Mouse (Mus musculus) bone marrow, adult 2 months (tissue): ENCODE measurements around the gene Myh9.

Experiments used
- CTCF ChIP-seq: fragments of 200-500 bp; IDR thresholded peaks from 2 replicates; pipeline ENCODE4 v1.5.1; 2011; ENCODE audit warnings: low read length, control low read depth; ENCODE audit not compliant: control insufficient read depth, insufficient read depth
- POLR2A ChIP-seq: fragments of 200-500 bp; IDR thresholded peaks from 2 replicates; pipeline ENCODE4 v1.6.1; 2011; ENCODE audit warnings: low read depth, mild to moderate bottlenecking, control low read depth, low read length, borderline replicate concordance; ENCODE audit not compliant: control insufficient read depth

DNA sequence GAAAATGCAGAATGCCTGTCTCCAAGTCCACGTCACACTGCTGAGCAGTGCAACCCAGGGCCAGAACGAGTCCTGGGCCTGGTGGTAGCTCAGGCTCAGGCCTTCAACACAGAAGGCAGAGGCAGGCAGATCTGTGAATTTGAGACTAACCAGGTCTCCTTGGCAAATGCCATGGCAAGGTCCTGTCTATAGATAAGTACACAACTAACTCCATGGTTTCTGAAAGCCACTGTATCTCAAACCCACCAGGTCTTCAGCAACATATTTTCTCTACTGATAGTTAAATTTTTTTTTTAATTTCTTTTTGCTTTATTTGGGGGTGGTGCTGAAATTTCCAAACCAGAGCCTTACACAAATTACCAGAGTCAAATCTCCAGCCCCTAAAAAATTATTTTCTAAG, 19.3 kb downstream of the Myh9 start:
- TF ChIP-seq CTCF (no peak), POLR2A (no peak)
